Mouse (Mus musculus): ENCODE results near the gene Plscr4. TPM values are rescaled to one million over a fixed set of nuclear protein-coding genes. Genes with fewer than 3 reads are reported as not detected.

Gene Plscr4
- polyA plus RNA-seq (2015; fragmentation: Nextera tagmentation; extraction: Ambion mirVana): 2.3 and 3.2 TPM in 2 replicates

DNA sequence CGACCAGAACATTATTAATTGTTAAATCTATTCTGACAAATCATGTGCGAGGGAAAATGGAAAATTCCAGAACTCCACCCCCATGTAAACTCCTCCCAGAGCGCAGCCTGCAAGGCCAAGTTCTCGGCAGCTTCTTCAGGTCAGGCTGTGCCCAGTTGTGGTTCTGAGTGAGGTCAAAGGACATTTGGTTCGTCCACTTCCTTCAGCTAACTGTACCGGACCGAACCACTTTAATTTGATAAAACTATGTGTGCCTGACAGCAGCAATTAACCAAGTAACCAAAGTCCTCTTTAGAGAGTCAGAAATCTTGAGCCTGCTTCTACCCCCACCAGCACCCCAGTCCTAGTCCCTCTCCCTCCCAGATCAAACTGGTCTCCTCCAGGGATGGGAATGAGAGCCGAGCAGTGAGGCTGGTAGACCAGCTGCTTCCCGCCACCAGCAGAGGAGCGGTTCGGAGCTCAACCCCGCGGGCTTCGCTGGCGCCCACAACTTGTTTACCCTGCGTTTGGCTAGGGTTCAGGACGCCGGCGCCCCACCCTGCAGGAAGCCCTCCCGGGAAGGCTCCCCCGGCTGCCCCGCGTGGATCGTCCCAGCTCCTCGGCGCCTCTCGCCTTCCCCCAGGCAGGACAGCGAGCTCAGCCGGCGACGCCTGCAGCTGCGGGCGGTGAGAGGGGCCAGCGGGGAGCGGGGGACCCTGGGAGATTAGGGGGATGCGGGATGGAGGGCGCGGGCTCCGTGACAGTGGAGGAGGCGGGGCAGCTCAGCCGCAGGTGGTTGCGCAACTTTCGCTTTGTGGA, at the start of gene Plscr4:
TSS of gene Plscr4 (plus strand) at position 113 of the 798 bp plus-strand sequence.
- no peak within 1 kb of the TSS for H3K27ac ChIP-seq (ENCODE audit: low read depth, low read length)
- WGBS: 11% methylated on average over 43 of the region's 43 CpGs

GRCm38 (mm10) chr9:92410225-92410624, 46.9 kb upstream of the Plscr4 start:
- 93% methylated on average over 3 of the region's 3 CpGs for WGBS
- no peak for ATAC-seq
- Histone ChIP-seq H3K27ac (ENCODE audit: low read depth, low read length) (no peak overlapping the region), H3K4me2 (ENCODE audit: low read length) (no peak overlapping the region), H3K9ac (ENCODE audit: low read depth, low read length) (no peak overlapping the region), H3K4me1 (ENCODE audit: control insufficient read depth, insufficient read depth, low read depth, low read length) (no peaks in the 10 kb centered on the region), H3K4me3 (ENCODE audit: low read length) (no peak overlapping the region), H3K36me3 (ENCODE audit: control insufficient read depth, insufficient read depth, low read length) (no peaks in the 10 kb centered on the region), H3K9me3 (ENCODE audit: control insufficient read depth, low read length) (no peaks in the 10 kb centered on the region), H3K27me3 (replicated peaks; ENCODE audit: control insufficient read depth, insufficient read depth, low read length) (no peaks in the 10 kb centered on the region)

More for the DNA sequence above, at the start of gene Plscr4:
- Histone ChIP-seq H3K9ac (ENCODE audit: low read depth, low read length) (peak within 1 kb of the TSS; percentile 72), H3K36me3 (ENCODE audit: control insufficient read depth, insufficient read depth, low read length) (no peaks in the 10 kb centered on the region), H3K4me3 (ENCODE audit: low read length) (peak within 1 kb of the TSS; percentile 65), H3K27me3 (replicated peaks; ENCODE audit: control insufficient read depth, insufficient read depth, low read length) (no peaks in the 10 kb centered on the region), H3K4me1 (ENCODE audit: control insufficient read depth, insufficient read depth, low read depth, low read length) (no peaks in the 10 kb centered on the region), H3K4me2 (ENCODE audit: low read length) (peak within 1 kb of the TSS; percentile 89), H3K9me3 (ENCODE audit: control insufficient read depth, low read length) (no peaks in the 10 kb centered on the region)
- ATAC-seq: peak; percentile 92

GRCm38 (mm10) chr9:92412045-92412444, 45.1 kb upstream of the Plscr4 start:
- ATAC-seq: no peak
- Histone ChIP-seq H3K27ac (ENCODE audit: low read depth, low read length) (no peak overlapping the region), H3K36me3 (ENCODE audit: control insufficient read depth, insufficient read depth, low read length) (no peaks in the 10 kb centered on the region), H3K4me3 (ENCODE audit: low read length) (no peak overlapping the region), H3K4me2 (ENCODE audit: low read length) (no peak overlapping the region), H3K27me3 (replicated peaks; ENCODE audit: control insufficient read depth, insufficient read depth, low read length) (no peaks in the 10 kb centered on the region), H3K4me1 (ENCODE audit: control insufficient read depth, insufficient read depth, low read depth, low read length) (no peaks in the 10 kb centered on the region), H3K9ac (ENCODE audit: low read depth, low read length) (no peak overlapping the region), H3K9me3 (ENCODE audit: control insufficient read depth, low read length) (no peaks in the 10 kb centered on the region)
- WGBS: 64% methylated on average over 2 of the region's 2 CpGs

- H3K36me3 ChIP-seq (ENCODE audit: control insufficient read depth, insufficient read depth, low read length): no peaks in the 10 kb centered on the region
- H3K27ac ChIP-seq (ENCODE audit: low read depth, low read length): no peak overlapping the region
- H3K9ac ChIP-seq (ENCODE audit: low read depth, low read length): no peak overlapping the region
- WGBS: 81% methylated on average over 3 of the region's 3 CpGs
- no peak for ATAC-seq
- H3K9me3 ChIP-seq (ENCODE audit: control insufficient read depth, low read length): no peaks in the 10 kb centered on the region
- H3K4me3 ChIP-seq (ENCODE audit: low read length): no peak overlapping the region
- no peaks in the 10 kb centered on the region for H3K4me1 ChIP-seq (ENCODE audit: control insufficient read depth, insufficient read depth, low read depth, low read length)
- no peak overlapping the region for H3K4me2 ChIP-seq (ENCODE audit: low read length)
- H3K27me3 ChIP-seq (replicated peaks; ENCODE audit: control insufficient read depth, insufficient read depth, low read length): no peaks in the 10 kb centered on the region
Observed at GRCm38 (mm10) chr9:92413684-92414083, 43.5 kb upstream of the Plscr4 start.

GRCm38 (mm10) chr9:92437781-92438180, 19.4 kb upstream of the Plscr4 start:
- Histone ChIP-seq H3K4me2 (ENCODE audit: low read length) (no peak overlapping the region), H3K4me3 (ENCODE audit: low read length) (no peak overlapping the region), H3K36me3 (ENCODE audit: control insufficient read depth, insufficient read depth, low read length) (no peaks in the 10 kb centered on the region), H3K27ac (ENCODE audit: low read depth, low read length) (no peak overlapping the region), H3K27me3 (replicated peaks; ENCODE audit: control insufficient read depth, insufficient read depth, low read length) (no peaks in the 10 kb centered on the region), H3K9me3 (ENCODE audit: control insufficient read depth, low read length) (no peaks in the 10 kb centered on the region), H3K9ac (ENCODE audit: low read depth, low read length) (no peak overlapping the region), H3K4me1 (ENCODE audit: control insufficient read depth, insufficient read depth, low read depth, low read length) (no peaks in the 10 kb centered on the region)
- no peak for ATAC-seq

DNA sequence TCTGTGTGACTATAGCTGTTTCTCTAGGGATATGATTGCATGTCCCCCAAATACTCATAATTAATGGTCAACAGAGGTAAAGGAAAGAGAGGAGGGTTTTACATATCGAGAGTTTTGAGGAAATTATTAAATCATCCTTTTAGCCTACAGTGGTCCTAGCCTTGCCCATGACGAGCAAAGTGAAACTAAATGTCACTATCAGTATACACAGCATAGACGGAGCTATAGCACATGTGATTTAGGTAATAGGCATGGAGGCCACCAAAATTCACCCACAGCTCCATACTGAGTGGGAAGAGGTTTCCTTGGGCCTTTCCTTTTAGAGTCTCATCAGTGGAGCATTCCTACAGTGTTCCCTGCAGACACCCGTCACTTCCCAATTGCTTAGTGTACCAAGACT, 15.7 kb upstream of the Plscr4 start:
- H3K27ac ChIP-seq (ENCODE audit: low read depth, low read length): no peak overlapping the region
- H3K4me3 ChIP-seq (ENCODE audit: low read length): no peak overlapping the region
- no peaks in the 10 kb centered on the region for H3K9me3 ChIP-seq (ENCODE audit: control insufficient read depth, low read length)
- no peaks in the 10 kb centered on the region for H3K27me3 ChIP-seq (replicated peaks; ENCODE audit: control insufficient read depth, insufficient read depth, low read length)
- WGBS: 81% methylated on average over 4 of the region's 4 CpGs
- ATAC-seq: no peak
- no peak overlapping the region for H3K9ac ChIP-seq (ENCODE audit: low read depth, low read length)
- no peaks in the 10 kb centered on the region for H3K36me3 ChIP-seq (ENCODE audit: control insufficient read depth, insufficient read depth, low read length)
- no peaks in the 10 kb centered on the region for H3K4me1 ChIP-seq (ENCODE audit: control insufficient read depth, insufficient read depth, low read depth, low read length)
- H3K4me2 ChIP-seq (ENCODE audit: low read length): no peak overlapping the region

DNA sequence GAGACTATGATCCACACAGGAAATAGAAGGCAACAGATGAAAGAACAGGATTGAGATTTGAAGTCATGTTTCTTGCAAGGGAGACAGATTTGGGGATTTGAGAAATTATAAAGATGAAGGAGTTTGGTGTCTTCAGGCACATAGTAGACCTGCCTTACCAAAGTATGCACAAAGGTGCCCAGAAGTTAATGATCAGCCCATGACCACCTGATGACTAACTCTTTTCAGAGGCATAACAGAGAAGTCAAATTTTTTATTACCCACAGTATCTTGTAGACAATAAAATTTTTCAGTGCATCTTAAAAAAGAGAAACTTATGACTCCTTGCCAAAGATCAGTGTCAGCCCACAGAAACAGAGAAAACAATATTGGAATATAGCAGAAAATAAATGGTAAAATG, 12.6 kb upstream of the Plscr4 start:
- no peak overlapping the region for H3K4me2 ChIP-seq (ENCODE audit: low read length)
- ATAC-seq: no peak
- no peaks in the 10 kb centered on the region for H3K4me1 ChIP-seq (ENCODE audit: control insufficient read depth, insufficient read depth, low read depth, low read length)
- H3K9me3 ChIP-seq (ENCODE audit: control insufficient read depth, low read length): no peaks in the 10 kb centered on the region
- H3K27ac ChIP-seq (ENCODE audit: low read depth, low read length): no peak overlapping the region
- no peak overlapping the region for H3K4me3 ChIP-seq (ENCODE audit: low read length)
- H3K9ac ChIP-seq (ENCODE audit: low read depth, low read length): no peak overlapping the region
- H3K27me3 ChIP-seq (replicated peaks; ENCODE audit: control insufficient read depth, insufficient read depth, low read length): no peaks in the 10 kb centered on the region
- H3K36me3 ChIP-seq (ENCODE audit: control insufficient read depth, insufficient read depth, low read length): no peaks in the 10 kb centered on the region

DNA sequence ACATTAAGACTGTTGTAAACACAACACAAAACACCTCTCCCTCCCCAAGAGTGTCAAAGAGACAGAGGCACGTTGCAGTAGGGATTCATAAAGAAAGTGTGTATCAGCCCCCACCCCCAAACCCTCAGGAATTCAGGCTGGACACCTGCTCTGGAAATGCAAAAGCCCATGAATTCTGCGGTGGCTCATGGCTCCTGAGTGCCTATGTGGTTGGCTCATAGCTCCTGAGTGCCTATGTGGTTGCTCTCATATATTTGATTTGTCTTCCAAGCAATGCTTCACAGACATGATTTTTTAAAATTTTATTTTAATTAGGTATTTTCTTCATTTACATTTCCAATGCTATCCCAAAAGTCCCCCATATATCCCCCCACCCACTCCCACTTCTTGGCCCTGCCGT, 568 bp upstream of the Plscr4 start:
- Histone ChIP-seq H3K4me3 (ENCODE audit: low read length) (no peak overlapping the region), H3K4me2 (ENCODE audit: low read length) (no peak overlapping the region), H3K9ac (ENCODE audit: low read depth, low read length) (no peak overlapping the region), H3K27ac (ENCODE audit: low read depth, low read length) (no peak overlapping the region), H3K9me3 (ENCODE audit: control insufficient read depth, low read length) (no peaks in the 10 kb centered on the region), H3K27me3 (replicated peaks; ENCODE audit: control insufficient read depth, insufficient read depth, low read length) (no peaks in the 10 kb centered on the region), H3K4me1 (ENCODE audit: control insufficient read depth, insufficient read depth, low read depth, low read length) (no peaks in the 10 kb centered on the region), H3K36me3 (ENCODE audit: control insufficient read depth, insufficient read depth, low read length) (no peaks in the 10 kb centered on the region)
- no peak for ATAC-seq
- 75% methylated on average over 3 of the region's 3 CpGs for WGBS

DNA sequence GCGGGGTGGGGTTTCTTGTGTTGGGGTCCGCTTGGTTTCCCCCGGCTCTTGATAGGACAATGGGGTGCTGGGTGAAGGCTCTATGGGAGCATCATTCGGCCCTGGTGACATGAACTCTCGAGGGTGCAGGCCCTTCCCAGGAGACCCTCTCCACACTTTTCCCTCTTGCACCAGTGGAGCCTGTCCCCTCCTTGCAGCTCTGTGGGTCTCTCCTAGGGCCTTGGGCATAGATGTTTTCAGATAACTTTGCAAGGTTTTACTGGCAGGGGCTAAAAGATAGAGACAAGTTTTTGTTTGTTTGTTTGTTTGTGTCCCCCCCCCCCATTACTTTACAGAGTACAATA, 858 bp downstream of the Plscr4 start:
- Histone ChIP-seq H3K9me3 (ENCODE audit: control insufficient read depth, low read length) (no peaks in the 10 kb centered on the region), H3K9ac (ENCODE audit: low read depth, low read length) (peak overlapping the region; percentile 72), H3K4me1 (ENCODE audit: control insufficient read depth, insufficient read depth, low read depth, low read length) (no peaks in the 10 kb centered on the region), H3K4me2 (ENCODE audit: low read length) (peak overlapping the region; percentile 89), H3K36me3 (ENCODE audit: control insufficient read depth, insufficient read depth, low read length) (no peaks in the 10 kb centered on the region), H3K4me3 (ENCODE audit: low read length) (peak overlapping the region; percentile 65), H3K27ac (ENCODE audit: low read depth, low read length) (no peak overlapping the region), H3K27me3 (replicated peaks; ENCODE audit: control insufficient read depth, insufficient read depth, low read length) (no peaks in the 10 kb centered on the region)
- ATAC-seq: no peak; the same call in 1 of the 2 replicates
- 3% methylated on average over 5 of the region's 5 CpGs for WGBS
